ENCODE assay signal across 9 mouse cellular contexts in the genomic region with DNA sequence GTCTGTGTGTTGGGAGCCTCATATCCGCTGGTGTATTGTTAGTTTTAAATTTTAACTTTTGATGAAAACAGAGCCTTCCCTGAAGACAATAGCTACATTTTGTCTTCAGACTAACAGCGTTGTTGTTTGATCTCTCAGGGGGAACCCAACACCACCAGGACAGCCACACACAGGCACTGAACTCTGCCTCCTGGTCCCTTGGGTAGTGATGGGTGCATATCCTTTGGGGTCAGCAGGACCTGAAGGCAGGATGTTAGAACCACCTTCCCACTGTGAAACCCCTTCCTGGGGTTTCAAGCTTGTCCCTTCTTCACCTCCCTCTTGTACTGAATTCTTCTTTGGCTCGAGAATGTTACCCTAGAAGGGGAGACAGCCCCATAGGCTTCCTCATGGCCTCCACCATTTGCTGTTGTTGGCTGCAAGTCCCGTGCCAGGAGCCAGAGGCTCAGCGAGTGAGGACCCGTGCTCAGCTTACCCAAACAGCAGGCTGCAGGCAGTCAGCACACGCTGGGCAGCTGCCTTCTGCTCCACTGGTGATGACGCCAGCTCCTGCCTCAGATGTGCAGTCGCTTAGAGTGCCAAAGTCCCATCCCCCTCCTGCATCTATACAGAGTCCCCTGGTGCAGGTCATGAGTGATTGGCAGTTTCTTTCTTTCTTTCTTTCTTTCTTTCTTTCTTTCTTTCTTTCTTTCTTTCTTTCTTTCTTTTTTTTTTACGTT.
A peak's percentile ranks its signal among the peaks of the same experiment; 100 is the strongest.
DNase-seq lines count a peak whose midpoint lies in the region; ATAC-seq lines count a peak whose summit lies in the region.
"Had no signal": no experiment of that assay in that cellular context is flagged by ENCODE, and none has a peak within 500 bp of the region (broad histone marks: within the 10 kb centered on the region; RNA-seq: fewer than 3 reads in every experiment).

No protein-coding gene starts in this region.

- H3K9me3 ChIP-seq in heart, embryonic 10.5 days = no peaks in the 10 kb centered on the region
- no peaks in the 10 kb centered on the region for H3K9me3 ChIP-seq in hindbrain, embryonic 11.5 days (ENCODE audit: control insufficient read depth, low read length)
- no peaks in the 10 kb centered on the region for H3K9me3 ChIP-seq in midbrain, embryonic 16.5 days (replicated peaks; ENCODE audit: control insufficient read depth, low read length, poor library complexity, severe bottlenecking)

- H3K4me3 ChIP-seq in heart, embryonic 10.5 days = no peak overlapping the region
- H3K4me3 ChIP-seq in hindbrain, embryonic 11.5 days (ENCODE audit: low read depth, low read length) = no peak overlapping the region
- H3K4me3 ChIP-seq in midbrain, embryonic 16.5 days (ENCODE audit: low read depth, low read length) = no peak overlapping the region

- peak; percentile 79 for ATAC-seq in hindbrain, embryonic 11.5 days (ENCODE audit: low FRiP score)
- peak; percentile 81 for ATAC-seq in midbrain, embryonic 16.5 days

- intact Hi-C loops in heart, postnatal 10 days (cut with DNase I) = no loop called here

- H3K27ac ChIP-seq in heart, embryonic 10.5 days = no peak overlapping the region
- no peak overlapping the region for H3K27ac ChIP-seq in hindbrain, embryonic 11.5 days (ENCODE audit: low read depth, low read length)
- no peak overlapping the region for H3K27ac ChIP-seq in midbrain, embryonic 16.5 days (ENCODE audit: low read length)

- no peaks in the 10 kb centered on the region for H3K27me3 ChIP-seq in heart, embryonic 10.5 days (ENCODE audit: insufficient read depth, poor library complexity, severe bottlenecking)
- no peaks in the 10 kb centered on the region for H3K27me3 ChIP-seq in hindbrain, embryonic 11.5 days (ENCODE audit: control insufficient read depth, insufficient read depth, low read length)
- H3K27me3 ChIP-seq in midbrain, embryonic 16.5 days (ENCODE audit: control insufficient read depth, insufficient read depth, low read depth, low read length) = no peaks in the 10 kb centered on the region; the same call in 1 of the 2 replicates

- no peak overlapping the region for H3K9ac ChIP-seq in hindbrain, embryonic 11.5 days (ENCODE audit: low read depth, low read length)
- no peak overlapping the region for H3K9ac ChIP-seq in midbrain, embryonic 16.5 days (ENCODE audit: low read depth, low read length)

- no peak overlapping the region for H3K4me2 ChIP-seq in hindbrain, embryonic 11.5 days (replicated peaks; ENCODE audit: low read depth, low read length)
- H3K4me2 ChIP-seq in midbrain, embryonic 16.5 days (ENCODE audit: low read length) = no peak overlapping the region

- DNase-seq in heart, postnatal 10 days = peak; percentile 6 to 7
- DNase-seq in heart, embryonic 10.5 days (ENCODE audit: low spot score) = no peak
- peak; percentile 38 for DNase-seq in embryo, embryonic 10.5 days (ENCODE audit: low spot score)
- DNase-seq in hindbrain, embryonic 11.5 days (ENCODE audit: low spot score) = peak; percentile 50
- DNase-seq in urinary bladder, postnatal 14 days (ENCODE audit: low spot score) = no peak
- no peak for DNase-seq in gastrocnemius, postnatal 25 days
- DNase-seq in left cerebral cortex, adult 9 months (ENCODE audit: low spot score in 2 of 2) = no peak
- DNase-seq: kidney, adult 18-20 months had no signal

- 48% methylated on average over 10 of the region's 10 CpGs for WGBS in heart, embryonic 10.5 days
- WGBS in hindbrain, embryonic 11.5 days = 35% methylated on average over 10 of the region's 10 CpGs
- 27% methylated on average over 10 of the region's 10 CpGs for WGBS in midbrain, embryonic 16.5 days

- H3K36me3 ChIP-seq in heart, embryonic 10.5 days = no peaks in the 10 kb centered on the region
- no peaks in the 10 kb centered on the region for H3K36me3 ChIP-seq in hindbrain, embryonic 11.5 days (ENCODE audit: control insufficient read depth, insufficient read depth, low read length)
- H3K36me3 ChIP-seq in midbrain, embryonic 16.5 days (ENCODE audit: control insufficient read depth, insufficient read depth, low read length) = no peaks in the 10 kb centered on the region

- H3K4me1 ChIP-seq in heart, embryonic 10.5 days = peaks cover 14% of the 10 kb centered on the region; the same call in 1 of the 2 replicates
- 0 out of 2 replicates have a peak, but pooled peaks cover 2% of the 10 kb centered on the region for H3K4me1 ChIP-seq in hindbrain, embryonic 11.5 days (replicated peaks; ENCODE audit: control insufficient read depth, insufficient read depth, low read length)
- H3K4me1 ChIP-seq in midbrain, embryonic 16.5 days (ENCODE audit: control insufficient read depth, insufficient read depth, low read length) = peaks cover 2% of the 10 kb centered on the region; the same call in 1 of the 2 replicates

Comparison
In these comparisons a context has a peak if more than half of its experiments do, and no peak if none do; other contexts are left out.
1. DNase-seq: peak in heart, postnatal 10 days (2 of 2), embryo, embryonic 10.5 days (single experiment) and hindbrain, embryonic 11.5 days (single experiment); none in heart, embryonic 10.5 days (single experiment), urinary bladder, postnatal 14 days (single experiment), gastrocnemius, postnatal 25 days (single experiment) and left cerebral cortex, adult 9 months (0 of 2).